Mouse (Mus musculus) right cerebral cortex, postnatal 4 days (tissue): ENCODE measurements around the gene Rbp2.
A peak's percentile ranks its signal among the peaks of the same experiment; 100 is the strongest.

Experiments
- DNase-seq: peaks from one replicate; pipeline ENCODE4 v3.0.0-alpha.2; 2022

The Rbp2 gene

GRCm38 (mm10) chr9:98524786-98525542, 39.0 kb downstream of the Rbp2 start:
- peak; percentile 79 for DNase-seq

- no peak for DNase-seq
These were observed 39.6 kb downstream of the Rbp2 start for GRCm38 (mm10) chr9:98525543-98525924.

DNA sequence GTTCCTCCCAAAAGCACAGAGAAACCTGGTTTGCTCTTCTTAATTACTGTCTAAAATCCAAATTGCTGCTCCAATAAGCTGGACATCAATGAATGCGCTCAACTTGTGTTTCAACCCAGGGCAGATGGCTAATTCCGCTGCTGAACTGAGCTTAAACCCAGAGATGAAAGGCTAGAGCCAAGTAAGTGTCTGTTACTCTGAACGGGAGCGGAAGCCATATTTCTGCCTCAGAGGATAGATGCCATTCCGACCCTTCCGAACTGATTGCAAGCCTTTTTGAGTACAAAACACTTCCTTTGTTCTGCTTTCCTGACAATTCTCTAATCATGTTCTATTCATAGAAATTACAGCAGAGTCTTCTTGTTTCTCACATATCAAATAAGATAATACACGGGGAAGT, 41.3 kb downstream of the Rbp2 start:
- no peak for DNase-seq

DNA sequence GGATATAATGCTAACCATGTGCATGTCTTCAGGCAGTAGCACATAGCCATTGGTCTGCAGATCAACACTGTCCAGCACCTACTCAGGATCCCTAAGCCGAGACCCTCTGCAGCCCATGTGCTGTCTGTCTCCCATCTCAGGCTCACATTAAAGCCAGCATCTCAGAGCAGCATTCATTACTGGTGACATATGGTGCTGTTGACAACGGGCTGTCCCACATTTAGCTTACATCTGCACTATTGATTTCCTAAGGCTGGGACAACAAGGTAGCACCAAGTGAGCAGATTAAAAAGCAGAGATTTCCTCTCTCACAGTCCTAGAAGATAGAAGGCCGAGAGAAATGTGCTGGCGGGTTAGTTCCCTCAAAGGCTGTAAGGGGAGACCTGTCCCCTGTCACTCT, 43.9 kb downstream of the Rbp2 start:
- DNase-seq: no peak

DNA sequence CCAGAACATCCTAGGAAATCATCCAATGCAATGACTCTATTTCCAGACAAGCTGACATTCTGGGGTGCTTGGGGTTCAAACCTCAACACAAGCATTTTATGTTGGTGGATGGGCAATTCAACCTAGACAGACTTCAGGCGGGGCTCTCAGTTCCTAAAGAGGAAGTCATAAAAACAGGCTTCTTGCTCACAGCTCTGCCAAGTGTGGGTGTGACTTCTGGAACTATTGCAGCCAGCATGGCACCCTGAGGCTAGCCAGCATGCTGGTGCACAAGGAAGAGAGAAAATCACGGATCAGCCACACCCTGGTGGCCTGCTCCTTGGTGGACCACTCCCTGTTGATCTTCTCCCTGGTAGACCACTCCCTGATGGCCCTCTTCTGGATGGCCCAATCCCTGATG, 45.1 kb downstream of the Rbp2 start:
- DNase-seq: no peak

DNA sequence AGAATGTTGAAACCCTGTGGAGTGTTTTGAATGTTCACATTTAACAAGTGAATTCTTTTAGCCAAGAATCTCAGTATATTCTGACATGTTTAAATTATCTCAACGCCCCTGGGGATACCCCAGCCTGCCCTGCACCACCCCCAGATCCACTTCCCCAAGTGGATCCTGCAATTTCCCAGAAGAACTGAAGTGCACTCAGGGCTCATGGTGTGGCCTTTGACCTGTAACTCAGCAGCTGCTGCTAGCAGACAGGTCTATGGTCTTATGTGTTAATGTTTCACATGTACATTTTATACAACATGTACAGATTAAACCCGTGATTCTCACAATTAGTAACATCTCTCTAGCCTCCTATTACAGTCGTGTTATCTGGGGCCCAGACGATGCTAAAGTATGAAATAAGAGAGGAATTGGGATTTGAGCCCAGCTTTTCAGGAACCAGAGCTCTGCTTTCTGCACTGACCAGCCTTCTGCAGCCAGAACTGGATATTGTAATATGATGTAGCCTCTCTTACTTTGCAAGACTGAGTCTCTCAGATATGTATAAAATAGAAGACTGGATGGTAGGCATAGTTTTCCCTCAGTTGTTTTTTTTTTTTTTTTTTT, 48.9 kb downstream of the Rbp2 start:
- DNase-seq: no peak

DNA sequence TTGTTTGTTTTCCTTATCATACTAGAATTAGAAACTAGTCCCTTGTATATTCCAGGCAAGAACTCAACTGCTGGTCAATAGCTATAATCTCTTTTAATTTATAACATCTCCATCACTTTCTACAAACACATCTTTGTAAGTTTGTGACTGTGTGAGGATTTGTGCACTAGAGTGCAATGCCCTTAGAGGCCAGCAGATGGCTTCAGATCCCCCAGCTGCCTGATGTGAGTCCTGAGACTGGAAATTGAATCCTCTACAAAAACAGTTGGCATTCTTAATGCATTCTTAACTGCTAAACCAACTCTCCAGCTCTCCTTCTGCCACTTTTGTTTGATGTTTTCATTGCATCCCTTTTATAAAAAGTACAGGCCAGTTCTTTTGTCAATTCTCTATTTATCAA, 49.8 kb downstream of the Rbp2 start:
- no peak for DNase-seq

DNA sequence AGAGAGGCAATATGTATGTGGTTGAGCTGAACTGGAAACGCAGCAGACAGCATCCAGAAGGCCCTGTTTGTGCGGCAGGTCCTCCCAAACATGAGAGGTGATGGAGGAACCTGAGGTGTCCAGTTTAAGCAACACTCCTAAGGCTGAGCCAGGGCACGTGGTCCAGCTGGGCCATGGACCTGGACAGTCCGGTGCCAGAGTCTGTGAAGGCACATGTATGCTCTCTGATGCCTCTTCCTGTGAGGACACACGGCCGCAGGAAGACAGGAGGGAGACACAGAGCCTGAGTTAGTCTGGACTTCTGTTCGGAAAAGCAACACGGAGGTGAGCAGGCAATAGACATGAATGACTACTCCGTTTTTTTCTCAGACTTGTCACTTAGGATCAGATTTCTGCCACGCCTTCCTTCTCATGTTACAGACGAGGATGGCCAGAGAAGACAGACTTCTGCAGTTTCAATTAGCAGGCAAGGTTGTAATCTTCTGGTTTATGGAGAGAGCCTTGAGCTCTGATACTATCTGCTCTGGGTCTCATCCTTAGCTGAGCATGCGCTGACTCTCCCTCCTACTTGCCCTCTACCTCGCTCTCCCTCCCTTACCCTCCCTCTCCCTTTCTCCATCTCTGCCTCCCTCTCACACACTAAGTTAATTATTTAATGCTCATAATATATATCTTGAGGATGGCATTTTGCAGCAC, 52.2 kb downstream of the Rbp2 start:
- DNase-seq: no peak

GRCm38 (mm10) chr9:98538713-98539360, 52.9 kb downstream of the Rbp2 start:
- DNase-seq: peak; percentile 66

DNA sequence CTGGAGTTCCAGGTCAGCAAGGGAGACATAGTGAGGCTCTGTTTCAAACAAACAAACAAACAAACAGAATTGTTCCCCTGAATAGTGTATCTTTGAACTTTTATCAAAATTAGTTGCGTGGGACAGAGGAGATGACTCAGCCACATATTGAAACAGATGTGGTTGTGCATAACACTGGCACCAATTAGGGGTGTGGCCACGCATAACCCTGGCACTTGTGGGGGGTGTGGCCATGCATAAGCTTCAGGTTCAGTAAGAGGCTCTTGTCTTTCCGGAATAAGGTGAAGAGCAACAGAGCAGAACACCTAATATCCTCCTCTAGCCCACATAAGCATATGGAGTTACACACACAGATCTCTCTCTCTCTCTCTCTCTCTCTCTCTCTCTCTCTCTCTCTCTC, 58.1 kb downstream of the Rbp2 start:
- DNase-seq: no peak
